Mouse (Mus musculus): ENCODE measurements around the gene Swt1. TPM values are rescaled to one million over a fixed set of nuclear protein-coding genes. Genes with fewer than 3 reads are reported as not detected.

Gene Swt1
- polyA plus RNA-seq, 1 experiment from 2014 or later: 16.0 TPM

Small RNAs within 50 kb of the gene (microRNA-seq; reads per million reads assigned to microRNA genes)
- 0.66 reads per million for gene Mir7682

Other genes starting within 250 kb of the Swt1 start
- not detected in 2 replicates for gene Gm47985, start 245.9 kb downstream of the Swt1 start, polyA plus RNA-seq (2014; fragmentation: Nextera tagmentation; extraction: Ambion mirVana)
- not detected in 2 replicates for gene Gm8947, start 236.1 kb downstream of the Swt1 start, polyA plus RNA-seq (2014; fragmentation: Nextera tagmentation; extraction: Ambion mirVana)
- not detected in 2 replicates for gene Gm47995, start 230.0 kb downstream of the Swt1 start, polyA plus RNA-seq (2014; fragmentation: Nextera tagmentation; extraction: Ambion mirVana)
- not detected in 2 replicates for gene 3110040M04Rik, start 224.3 kb downstream of the Swt1 start, polyA plus RNA-seq (2014; fragmentation: Nextera tagmentation; extraction: Ambion mirVana)
- gene Gm47996, start 218.3 kb downstream of the Swt1 start, polyA plus RNA-seq (2014; fragmentation: Nextera tagmentation; extraction: Ambion mirVana): not detected in 2 replicates
- gene Ivns1abp, start 84.0 kb downstream of the Swt1 start, polyA plus RNA-seq (2014; fragmentation: Nextera tagmentation; extraction: Ambion mirVana): 323 and 358 TPM in 2 replicates
- 34.5 and 45.3 TPM in 2 replicates for gene Trmt1l, start 87 bp upstream of the Swt1 start, polyA plus RNA-seq (2014; fragmentation: Nextera tagmentation; extraction: Ambion mirVana)
- 143 and 144 TPM in 2 replicates for gene Rnf2, start 72.5 kb upstream of the Swt1 start, polyA plus RNA-seq (2014; fragmentation: Nextera tagmentation; extraction: Ambion mirVana)
- 0.33 TPM in 2 replicates for gene Fam129a, start 142.7 kb upstream of the Swt1 start, polyA plus RNA-seq (2014; fragmentation: Nextera tagmentation; extraction: Ambion mirVana)

Measured in forebrain, embryonic 14.5 days (tissue).